Mouse (Mus musculus): ENCODE results near the gene Hist1h2be. TPM values are rescaled to one million over a fixed set of nuclear protein-coding genes. Genes with fewer than 3 reads are reported as not detected.
"Not testable (repeated sequence)": the region's sequence is repeated elsewhere in the genome, so short reads cannot be mapped to it uniquely, and the experiment has no call there.

The Hist1h2be gene
- polyA plus RNA-seq, 1 experiment from 2014 or later: 2.2 TPM

DNA sequence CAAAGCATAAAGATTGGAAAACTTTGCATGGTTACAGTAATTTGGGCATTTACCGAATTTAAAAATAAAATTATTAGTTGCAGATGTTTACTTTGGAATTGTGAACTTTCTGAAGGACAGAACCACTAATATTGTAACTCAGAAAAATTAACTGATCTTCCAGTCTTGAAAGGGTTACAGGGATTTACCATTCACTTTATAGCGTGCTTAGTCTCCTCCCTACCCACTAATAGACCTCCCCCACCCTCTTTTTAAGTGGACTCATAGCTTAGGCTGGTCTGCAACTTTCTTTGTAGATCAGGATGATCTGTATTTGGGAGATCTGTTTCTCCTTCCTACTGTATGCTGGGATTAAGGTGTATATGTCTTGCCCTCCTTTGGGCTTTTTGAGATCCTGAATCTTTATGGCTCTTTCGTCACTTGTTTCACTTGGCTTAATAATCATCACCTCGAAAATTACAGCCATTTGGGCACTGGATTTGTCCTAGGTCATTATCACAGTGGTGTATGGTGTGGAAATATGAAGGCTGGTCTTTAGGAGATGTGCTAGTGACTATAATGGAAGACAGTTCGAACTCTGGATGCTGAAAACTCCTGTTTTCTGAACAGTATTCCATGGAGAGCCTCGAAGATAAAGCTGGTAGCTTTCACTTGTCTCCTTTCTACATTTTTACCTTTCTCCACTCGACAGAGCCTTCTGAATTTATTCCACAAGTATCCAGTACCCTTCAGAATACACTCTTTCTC is 84.7 kb downstream of the Hist1h2be start:
- Histone ChIP-seq H3K4me3 (peak overlapping the region; percentile 50), H3K4me1 (peaks cover 32% of the 10 kb centered on the region), H3K27ac (no peak overlapping the region), H3K4me2 (replicated peaks) (peak overlapping the region; percentile 76), H3K27me3 (no peaks in the 10 kb centered on the region), H3K9ac (peak overlapping the region; percentile 57), H3K36me3 (no peaks in the 10 kb centered on the region), H3K9me3 (replicated peaks) (no peaks in the 10 kb centered on the region)
- 19% methylated on average over 7 of the region's 7 CpGs for WGBS
- no peak for ATAC-seq (ENCODE audit: low FRiP score)

DNA sequence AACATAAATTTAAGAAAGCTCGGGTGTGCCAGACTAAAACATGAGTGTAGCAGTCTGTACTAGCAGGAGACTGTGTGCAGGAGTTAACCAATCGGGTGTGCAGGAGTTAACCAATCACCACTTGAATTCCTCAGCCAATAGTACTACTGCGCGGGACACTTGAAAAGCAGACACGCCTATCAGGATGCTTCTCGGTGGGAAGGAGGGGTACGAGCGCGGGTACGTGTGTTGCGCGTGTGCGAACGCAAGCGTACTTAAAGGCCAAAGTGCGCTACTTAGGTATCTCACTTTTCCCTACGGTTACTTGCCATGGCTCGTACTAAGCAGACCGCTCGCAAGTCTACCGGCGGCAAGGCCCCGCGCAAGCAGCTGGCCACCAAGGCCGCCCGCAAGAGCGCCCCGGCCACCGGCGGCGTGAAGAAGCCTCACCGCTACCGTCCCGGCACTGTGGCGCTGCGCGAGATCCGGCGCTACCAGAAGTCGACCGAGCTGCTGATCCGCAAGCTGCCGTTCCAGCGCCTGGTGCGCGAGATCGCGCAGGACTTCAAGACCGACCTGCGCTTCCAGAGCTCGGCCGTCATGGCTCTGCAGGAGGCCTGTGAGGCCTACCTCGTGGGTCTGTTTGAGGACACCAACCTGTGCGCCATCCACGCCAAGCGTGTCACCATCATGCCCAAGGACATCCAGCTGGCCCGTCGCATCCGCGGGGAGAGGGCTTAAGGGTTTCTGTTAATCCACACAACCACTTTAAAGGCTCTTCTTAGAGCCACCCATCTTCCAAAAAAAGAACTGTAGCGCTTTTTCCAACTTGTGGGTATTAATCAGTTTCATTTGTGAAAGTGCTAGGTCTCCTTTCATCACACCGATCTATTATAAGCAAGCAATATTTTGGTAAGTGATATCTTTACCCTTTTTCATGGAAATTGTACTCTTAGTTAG is 85.5 kb downstream of the Hist1h2be start, which contains the start of gene Hist1h3g:
Hist1h3g (plus strand) TSS at position 286 of the 939 bp plus-strand sequence.
- H3K27me3 ChIP-seq; H3K36me3 ChIP-seq; H3K9me3 ChIP-seq (replicated peaks): not testable (repeated sequence)
- WGBS: under 1% methylated on average over 41 of the region's 62 CpGs
- peak within 1 kb of the TSS; percentile 76 for H3K4me2 ChIP-seq (replicated peaks)
- H3K9ac ChIP-seq: peak within 1 kb of the TSS; percentile 59
- peak within 1 kb of the TSS; percentile 86 for H3K27ac ChIP-seq
- H3K4me1 ChIP-seq: peaks cover 32% of the 10 kb centered on the region
- peak; percentile 91 for ATAC-seq (ENCODE audit: low FRiP score)
- H3K4me3 ChIP-seq: peak within 1 kb of the TSS; percentile 50

DNA sequence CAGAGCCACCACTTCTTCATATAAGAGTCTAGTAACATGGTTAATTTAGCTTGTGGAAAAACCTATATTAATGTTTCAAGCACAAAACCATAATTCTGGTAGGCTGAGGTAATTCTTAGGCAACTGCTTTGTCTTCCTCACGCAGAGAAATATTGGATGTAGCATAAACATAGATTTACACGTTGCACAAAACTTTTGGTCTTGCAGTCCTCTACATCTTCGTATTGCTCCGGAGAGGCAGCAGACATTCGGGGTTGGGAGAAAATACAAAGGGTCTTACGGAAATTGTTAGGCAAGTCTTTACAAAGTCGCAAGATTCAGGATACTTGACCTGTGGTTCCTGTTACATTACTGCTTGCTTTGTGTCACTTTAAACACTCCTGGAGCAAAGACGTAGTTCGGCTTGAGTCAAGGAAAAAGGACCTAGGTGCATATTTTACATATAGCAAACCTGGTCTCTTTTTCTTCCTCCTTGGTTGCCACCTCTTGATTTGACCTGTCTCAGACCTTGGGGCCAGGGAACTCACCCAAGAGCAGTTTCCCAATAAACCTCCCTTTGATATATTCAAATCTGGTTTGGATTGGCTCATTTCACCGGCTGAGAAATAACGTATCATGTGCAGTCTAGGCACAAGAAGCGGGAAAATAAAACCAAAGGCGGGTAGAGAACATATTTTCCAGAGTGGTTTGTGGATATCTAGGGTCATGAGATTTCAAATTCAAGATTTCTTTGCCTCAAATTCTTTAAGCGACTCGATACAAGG is 86.4 kb downstream of the Hist1h2be start:
- WGBS: under 1% methylated on average over 15 of the region's 15 CpGs
- Histone ChIP-seq H3K36me3 (no peaks in the 10 kb centered on the region), H3K27me3 (no peaks in the 10 kb centered on the region), H3K27ac (peak overlapping the region; percentile 86), H3K4me3 (peak overlapping the region; percentile 50), H3K4me2 (replicated peaks) (peak overlapping the region; percentile 76), H3K9me3 (replicated peaks) (no peaks in the 10 kb centered on the region), H3K4me1 (peaks cover 32% of the 10 kb centered on the region), H3K9ac (peak overlapping the region; percentile 36)
- ATAC-seq (ENCODE audit: low FRiP score): no peak

Small RNA genes lying within 50 kb of the gene (microRNA-seq; reads per million reads assigned to microRNA genes)
- gene Gm44297 (not detected), gene Gm44359 (not detected), gene Gm44394 (not detected)

Other genes starting within 250 kb of the Hist1h2be start
- 11.6 and 12.0 TPM in 2 replicates for gene Abt1, start 197.3 kb downstream of the Hist1h2be start, polyA plus RNA-seq (2016; fragmentation: Nextera tagmentation; extraction: Ambion mirVana)
- gene Btn1a1, start 155.2 kb downstream of the Hist1h2be start, polyA plus RNA-seq (2016; fragmentation: Nextera tagmentation; extraction: Ambion mirVana): 0.12 TPM in 1 of 2 replicates, not detected in the other
- 0.34 and 0.43 TPM in 2 replicates for gene Btn2a2, start 132.3 kb downstream of the Hist1h2be start, polyA plus RNA-seq (2016; fragmentation: Nextera tagmentation; extraction: Ambion mirVana)
- 5.7 and 6.9 TPM in 2 replicates for gene Hist1h4h, start 90.1 kb downstream of the Hist1h2be start, polyA plus RNA-seq (2016; fragmentation: Nextera tagmentation; extraction: Ambion mirVana)
- 5.2 TPM in 1 of 2 replicates, not detected in the other for gene Hist1h2af, start 87.2 kb downstream of the Hist1h2be start, polyA plus RNA-seq (2016; fragmentation: Nextera tagmentation; extraction: Ambion mirVana)
- gene Hist1h3g, start 85.7 kb downstream of the Hist1h2be start, polyA plus RNA-seq (2016; fragmentation: Nextera tagmentation; extraction: Ambion mirVana): 2.2 and 4.4 TPM in 2 replicates
- 0.37 and 0.57 TPM in 2 replicates for gene Hist1h2bh, start 77.7 kb downstream of the Hist1h2be start, polyA plus RNA-seq (2016; fragmentation: Nextera tagmentation; extraction: Ambion mirVana)
- gene Hist1h3f, start 77.1 kb downstream of the Hist1h2be start, polyA plus RNA-seq (2016; fragmentation: Nextera tagmentation; extraction: Ambion mirVana): 0.66 and 1.4 TPM in 2 replicates
- 1.4 TPM in 1 of 2 replicates, not detected in the other for gene Hist1h4f, start 69.5 kb downstream of the Hist1h2be start, polyA plus RNA-seq (2016; fragmentation: Nextera tagmentation; extraction: Ambion mirVana)
- 0.23 and 0.39 TPM in 2 replicates for gene Hist1h1d, start 67.9 kb downstream of the Hist1h2be start, polyA plus RNA-seq (2016; fragmentation: Nextera tagmentation; extraction: Ambion mirVana)
- 4.4 and 5.6 TPM in 2 replicates for gene Hist1h3e, start 58.8 kb downstream of the Hist1h2be start, polyA plus RNA-seq (2016; fragmentation: Nextera tagmentation; extraction: Ambion mirVana)
- 67.4 and 81.6 TPM in 2 replicates for gene Hist1h2ae, start 49.9 kb downstream of the Hist1h2be start, polyA plus RNA-seq (2016; fragmentation: Nextera tagmentation; extraction: Ambion mirVana)
- gene Hist1h2bg, start 49.7 kb downstream of the Hist1h2be start, polyA plus RNA-seq (2016; fragmentation: Nextera tagmentation; extraction: Ambion mirVana): 4.8 and 7.1 TPM in 2 replicates
- 4.4 and 7.2 TPM in 2 replicates for gene Hist1h2bf, start 46.9 kb downstream of the Hist1h2be start, polyA plus RNA-seq (2016; fragmentation: Nextera tagmentation; extraction: Ambion mirVana)
- gene Hist1h2ad, start 46.7 kb downstream of the Hist1h2be start, polyA plus RNA-seq (2016; fragmentation: Nextera tagmentation; extraction: Ambion mirVana): 0.46 and 2.5 TPM in 2 replicates
- gene Hist1h3d, start 45.4 kb downstream of the Hist1h2be start, polyA plus RNA-seq (2016; fragmentation: Nextera tagmentation; extraction: Ambion mirVana): 2.2 and 4.8 TPM in 2 replicates
- 66.9 and 82.3 TPM in 2 replicates for gene Hist1h4d, start 39.5 kb downstream of the Hist1h2be start, polyA plus RNA-seq (2016; fragmentation: Nextera tagmentation; extraction: Ambion mirVana)
- gene Hist1h1e, start 1.4 kb upstream of the Hist1h2be start, polyA plus RNA-seq (2016; fragmentation: Nextera tagmentation; extraction: Ambion mirVana): 17.0 and 18.8 TPM in 2 replicates
- 0.72 and 0.93 TPM in 2 replicates for gene Hist1h2ac, start 62.8 kb upstream of the Hist1h2be start, polyA plus RNA-seq (2016; fragmentation: Nextera tagmentation; extraction: Ambion mirVana)
- 25.1 and 26.1 TPM in 2 replicates for gene Hist1h2bc, start 63.1 kb upstream of the Hist1h2be start, polyA plus RNA-seq (2016; fragmentation: Nextera tagmentation; extraction: Ambion mirVana)
- not detected in 2 replicates for gene Hist1h1t, start 74.7 kb upstream of the Hist1h2be start, polyA plus RNA-seq (2016; fragmentation: Nextera tagmentation; extraction: Ambion mirVana)
- 3.6 and 4.2 TPM in 2 replicates for gene Hist1h4c, start 77.3 kb upstream of the Hist1h2be start, polyA plus RNA-seq (2016; fragmentation: Nextera tagmentation; extraction: Ambion mirVana)
- 4.9 and 5.2 TPM in 2 replicates for gene Hfe, start 89.7 kb upstream of the Hist1h2be start, polyA plus RNA-seq (2016; fragmentation: Nextera tagmentation; extraction: Ambion mirVana)
- gene Hist1h1c, start 117.7 kb upstream of the Hist1h2be start, polyA plus RNA-seq (2016; fragmentation: Nextera tagmentation; extraction: Ambion mirVana): 15.0 and 15.4 TPM in 2 replicates
- gene Hist1h3c, start 124.5 kb upstream of the Hist1h2be start, polyA plus RNA-seq (2016; fragmentation: Nextera tagmentation; extraction: Ambion mirVana): 9.7 and 11.6 TPM in 2 replicates
- gene Hist1h2bb, start 125.6 kb upstream of the Hist1h2be start, polyA plus RNA-seq (2016; fragmentation: Nextera tagmentation; extraction: Ambion mirVana): 2.2 and 2.9 TPM in 2 replicates
- 22.4 and 45.2 TPM in 2 replicates for gene Hist1h2ab, start 130.0 kb upstream of the Hist1h2be start, polyA plus RNA-seq (2016; fragmentation: Nextera tagmentation; extraction: Ambion mirVana)
- gene Hist1h3b, start 131.1 kb upstream of the Hist1h2be start, polyA plus RNA-seq (2016; fragmentation: Nextera tagmentation; extraction: Ambion mirVana): 4.5 and 11.1 TPM in 2 replicates
- 5.0 and 5.5 TPM in 2 replicates for gene Hist1h4b, start 135.9 kb upstream of the Hist1h2be start, polyA plus RNA-seq (2016; fragmentation: Nextera tagmentation; extraction: Ambion mirVana)
- gene Hist1h4a, start 140.1 kb upstream of the Hist1h2be start, polyA plus RNA-seq (2016; fragmentation: Nextera tagmentation; extraction: Ambion mirVana): 0.72 TPM in 1 of 2 replicates, not detected in the other
- 3.3 and 6.1 TPM in 2 replicates for gene Hist1h3a, start 141.3 kb upstream of the Hist1h2be start, polyA plus RNA-seq (2016; fragmentation: Nextera tagmentation; extraction: Ambion mirVana)
- gene Hist1h1a, start 142.5 kb upstream of the Hist1h2be start, polyA plus RNA-seq (2016; fragmentation: Nextera tagmentation; extraction: Ambion mirVana): 2.4 and 2.7 TPM in 2 replicates
- not detected in 2 replicates for gene Trim38, start 148.8 kb upstream of the Hist1h2be start, polyA plus RNA-seq (2016; fragmentation: Nextera tagmentation; extraction: Ambion mirVana)
- not detected in 2 replicates for gene Slc17a2, start 185.9 kb upstream of the Hist1h2be start, polyA plus RNA-seq (2016; fragmentation: Nextera tagmentation; extraction: Ambion mirVana)
- not detected in 2 replicates for gene Slc17a3, start 218.3 kb upstream of the Hist1h2be start, polyA plus RNA-seq (2016; fragmentation: Nextera tagmentation; extraction: Ambion mirVana)
- not detected in 2 replicates for gene Slc17a1, start 246.6 kb upstream of the Hist1h2be start, polyA plus RNA-seq (2016; fragmentation: Nextera tagmentation; extraction: Ambion mirVana)

Measured in hindbrain, embryonic 12.5 days (tissue).